Mouse (Mus musculus) fat pad, adult 2 months (tissue): ENCODE measurements around the gene Myo6.

Experiments
- DNase-seq: peaks from one replicate; pipeline ENCODE4 v3.0.0-alpha.2; 2011; ENCODE audit warnings: low read depth, low spot score; ENCODE audit errors: extremely low read depth

The Myo6 gene

DNA sequence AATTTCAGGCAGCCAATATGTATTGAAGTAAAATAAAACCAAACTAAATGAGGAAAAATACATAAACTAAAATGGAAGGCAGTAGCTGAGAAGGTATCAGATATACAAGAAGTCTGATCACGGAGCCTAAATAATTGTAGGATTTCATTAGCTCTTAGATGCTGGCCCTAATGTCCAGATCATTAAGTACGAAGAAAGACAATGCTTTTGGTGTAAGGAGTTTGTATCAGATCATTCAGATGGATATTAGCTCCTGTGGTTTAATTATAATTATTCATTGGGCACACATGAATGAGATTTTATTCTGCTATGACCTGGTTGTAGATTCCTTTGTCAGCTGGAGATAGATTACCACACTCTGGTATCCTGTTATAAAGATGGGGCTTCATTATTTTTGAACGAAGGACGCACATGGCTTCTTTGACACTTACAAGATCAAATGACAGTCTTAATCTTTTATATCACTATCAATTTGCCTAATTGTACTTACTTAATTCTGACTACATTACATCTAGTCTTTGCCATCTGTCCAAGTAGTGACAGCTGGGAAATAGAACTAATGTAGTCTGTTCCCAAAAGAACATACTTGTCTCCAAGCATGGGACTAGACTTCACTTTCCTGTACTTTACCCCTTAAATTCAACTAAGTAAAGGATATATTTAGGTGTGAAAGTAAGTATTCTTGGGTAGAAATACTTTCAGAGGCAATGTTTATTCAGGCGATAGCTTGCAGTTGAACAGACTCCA, 61.9 kb downstream of the Myo6 start:
- no peak for DNase-seq

DNA sequence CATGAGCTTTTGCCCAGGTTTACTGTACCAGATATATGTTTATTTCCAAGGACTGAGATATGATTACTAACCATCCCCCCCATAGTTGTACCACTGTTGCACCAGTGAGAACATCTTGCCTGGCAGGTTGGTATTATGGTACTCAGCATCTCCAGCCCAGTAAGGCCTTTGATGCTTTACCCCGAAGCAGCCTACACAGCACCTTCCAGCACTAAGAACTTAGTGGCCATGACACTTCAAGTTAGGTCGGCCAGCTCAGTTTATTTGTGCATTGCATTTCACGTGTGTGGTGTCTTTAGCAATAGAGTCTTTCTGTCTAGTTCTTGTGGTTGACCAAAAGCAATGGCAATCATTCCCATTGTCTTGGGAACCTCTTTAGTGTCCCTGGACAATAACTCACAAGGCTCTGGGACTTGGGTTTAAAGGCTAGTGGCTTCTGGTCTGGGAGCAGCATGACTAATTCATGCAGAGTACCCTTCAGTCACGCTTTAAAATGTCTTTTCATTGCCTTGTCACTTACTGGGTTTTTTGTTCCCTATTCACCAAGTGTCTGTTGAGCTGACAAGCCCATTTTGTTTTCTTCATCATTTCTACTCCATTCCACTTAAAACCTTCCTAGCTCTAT, 69.1 kb downstream of the Myo6 start:
- no peak for DNase-seq

DNA sequence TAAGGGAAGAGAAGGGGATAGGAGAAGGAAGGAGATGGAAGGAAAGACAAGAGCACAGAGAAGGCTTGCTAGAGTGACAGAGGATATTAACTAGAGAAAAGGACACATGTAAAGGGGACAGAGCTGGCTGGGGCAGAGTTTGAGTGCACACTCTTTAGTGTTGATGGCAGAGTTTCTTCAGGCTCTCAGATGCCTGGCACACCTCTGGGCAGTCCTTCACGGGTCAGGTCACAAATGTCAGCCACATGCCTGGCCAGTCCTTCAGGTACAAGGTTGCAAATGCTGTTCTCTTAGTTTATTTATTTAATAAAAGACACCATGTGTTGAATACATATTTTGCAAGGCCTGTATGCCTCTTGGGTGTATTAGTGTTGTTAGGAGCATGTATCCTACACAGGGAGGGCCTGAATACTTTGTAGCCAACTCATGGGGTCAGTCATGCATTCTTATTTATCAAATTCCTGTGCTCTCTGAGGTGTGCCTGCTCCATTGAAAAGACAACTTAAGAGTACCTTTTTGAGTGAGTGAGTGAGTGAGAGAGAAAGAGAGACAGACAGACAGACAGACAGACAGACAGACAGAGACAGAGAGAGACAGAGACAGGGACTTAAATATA, 72.5 kb downstream of the Myo6 start:
- DNase-seq = no peak

DNA sequence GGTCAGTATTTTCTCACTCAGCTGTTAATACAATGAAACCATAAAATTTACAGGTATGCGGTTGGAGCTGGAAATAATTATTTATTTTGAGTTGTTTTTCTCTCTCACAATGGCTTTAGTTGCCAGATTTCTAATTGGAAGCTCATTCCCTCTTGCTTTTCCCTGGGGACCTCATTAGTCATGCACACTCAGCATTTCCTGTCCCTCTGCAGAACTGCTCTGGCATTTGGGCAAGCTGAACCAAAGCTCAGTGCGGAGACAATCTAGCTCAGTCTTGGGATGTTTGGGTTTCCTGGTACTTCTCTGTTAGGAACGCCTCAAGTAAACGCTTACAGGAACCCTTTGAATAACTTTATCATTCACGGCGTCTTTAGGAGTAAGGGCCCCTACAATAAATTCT, 76.9 kb downstream of the Myo6 start:
- no peak for DNase-seq

DNA sequence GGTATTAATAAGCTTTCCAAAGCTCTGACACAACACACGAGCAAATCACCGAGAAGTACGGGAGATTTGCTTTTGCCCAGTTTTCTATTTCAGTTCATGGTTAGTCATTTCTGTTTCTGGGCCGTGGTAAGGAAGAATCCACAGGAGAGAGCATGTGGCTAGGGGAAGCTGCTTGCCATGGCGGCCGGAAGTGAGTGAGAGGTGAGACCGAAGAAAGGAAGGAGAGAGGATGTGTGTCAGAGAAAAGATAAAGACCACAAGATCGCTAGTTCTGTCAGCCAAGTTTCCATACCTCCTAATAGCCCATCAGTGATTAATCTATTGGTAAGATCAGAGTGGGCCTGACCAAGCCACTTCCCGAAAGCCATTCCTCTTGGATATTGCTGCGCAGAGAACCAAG, 87.3 kb downstream of the Myo6 start:
- no peak for DNase-seq

DNA sequence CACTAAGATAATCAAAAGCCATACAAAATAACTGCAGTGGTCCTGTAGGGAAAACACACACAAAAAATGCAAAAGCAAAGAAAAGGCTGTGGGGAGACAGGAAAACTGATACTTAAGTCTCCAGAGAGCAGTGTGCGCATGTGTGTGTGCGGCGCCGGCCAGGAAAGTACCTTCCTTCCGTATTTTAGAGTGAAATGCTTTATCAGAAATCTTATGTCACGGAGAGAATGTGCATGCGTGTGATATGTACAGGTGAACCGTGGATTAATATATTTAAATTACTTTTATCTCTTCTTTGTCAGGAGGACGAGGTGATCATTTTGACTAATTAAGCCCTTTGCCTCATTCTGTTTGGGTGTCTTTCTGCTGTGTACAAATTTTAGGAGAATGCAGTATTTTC, 88.4 kb downstream of the Myo6 start:
- no peak for DNase-seq

DNA sequence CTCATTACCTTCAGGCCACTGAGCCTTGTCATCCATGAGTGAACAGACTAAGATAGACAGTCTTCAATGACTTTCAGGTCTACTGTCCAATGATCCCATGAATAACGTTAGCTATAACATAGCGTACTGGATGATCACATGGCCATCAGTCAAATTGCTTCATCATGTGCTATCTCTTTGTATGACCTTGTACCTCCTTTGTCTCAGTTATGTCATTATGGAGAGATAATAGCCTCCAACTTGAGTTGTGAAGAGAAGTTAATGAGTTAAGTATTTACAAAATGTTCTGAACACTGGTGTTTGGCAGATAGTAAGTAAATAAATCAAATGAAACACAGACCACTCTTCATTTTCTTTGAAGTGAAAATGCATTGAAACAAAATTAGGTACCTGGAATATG, 91.7 kb downstream of the Myo6 start:
- DNase-seq = no peak

DNA sequence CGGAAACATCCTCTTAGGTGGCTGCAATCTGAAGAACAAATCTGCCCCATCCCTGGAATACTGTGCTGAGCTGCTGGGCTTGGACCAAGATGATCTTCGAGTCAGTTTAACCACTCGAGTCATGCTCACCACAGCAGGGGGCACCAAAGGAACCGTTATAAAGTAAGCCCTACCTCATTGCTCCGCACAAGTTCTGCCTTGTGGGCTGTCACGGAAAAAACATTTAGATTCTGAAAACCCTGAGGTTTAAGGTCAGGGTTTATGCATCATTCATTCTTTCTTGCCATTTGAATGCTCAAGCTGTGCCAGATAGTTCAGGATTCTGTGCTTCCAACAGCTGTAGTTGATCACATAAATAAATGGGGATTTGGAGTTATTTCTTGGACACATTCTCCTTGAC, 93.6 kb downstream of the Myo6 start:
- no peak for DNase-seq

DNA sequence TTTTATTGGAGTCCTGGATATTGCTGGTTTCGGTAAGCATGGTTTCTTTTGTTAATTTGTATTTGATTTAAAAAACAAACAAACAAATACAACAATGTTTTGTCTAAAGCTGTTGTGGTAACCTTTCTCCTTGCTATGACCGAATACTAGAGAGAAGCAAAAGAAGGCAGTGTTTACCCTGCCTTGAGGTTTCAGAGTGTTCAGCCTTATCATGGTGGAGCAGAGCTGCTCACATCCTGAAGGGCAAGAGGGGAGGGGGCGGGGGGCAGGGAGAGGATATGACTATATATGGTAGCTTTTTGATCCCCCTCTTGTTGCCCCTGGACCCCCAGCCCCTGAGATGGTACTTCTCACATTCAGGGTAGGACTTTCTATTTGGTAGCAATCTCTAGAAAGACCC, 96.1 kb downstream of the Myo6 start:
- no peak for DNase-seq

DNA sequence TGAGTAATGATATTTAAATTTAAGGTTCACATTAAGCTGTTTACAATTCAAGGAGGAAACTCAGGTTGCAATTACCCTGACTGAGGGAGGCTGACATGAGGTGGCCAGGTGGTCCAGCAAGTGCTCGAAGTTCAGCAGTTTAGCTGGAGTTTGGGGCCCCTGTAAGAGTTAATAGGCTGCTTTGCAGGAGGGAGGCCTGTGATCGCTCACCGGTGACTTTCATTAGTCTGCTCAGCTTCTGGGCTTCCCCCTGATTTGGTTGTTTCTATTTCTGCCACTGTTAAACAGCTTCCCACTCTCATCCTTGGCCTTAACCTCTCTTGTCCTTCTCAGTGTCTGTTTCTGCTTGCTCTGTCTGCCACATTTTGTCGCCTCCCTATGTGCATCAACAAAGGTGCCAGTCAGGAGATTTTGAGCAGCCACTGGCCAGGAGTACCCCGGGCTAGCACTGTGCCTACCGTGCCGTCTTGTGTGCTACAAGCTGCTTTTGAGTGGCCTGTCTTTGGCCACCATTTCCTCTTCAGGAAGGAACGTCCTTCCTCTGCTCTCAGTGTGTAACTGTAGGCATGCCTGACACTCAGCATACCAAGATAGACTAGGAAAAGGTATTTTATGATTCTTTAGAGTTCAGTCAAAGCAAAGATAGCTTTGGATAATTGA, 97.7 kb downstream of the Myo6 start:
- no peak for DNase-seq

DNA sequence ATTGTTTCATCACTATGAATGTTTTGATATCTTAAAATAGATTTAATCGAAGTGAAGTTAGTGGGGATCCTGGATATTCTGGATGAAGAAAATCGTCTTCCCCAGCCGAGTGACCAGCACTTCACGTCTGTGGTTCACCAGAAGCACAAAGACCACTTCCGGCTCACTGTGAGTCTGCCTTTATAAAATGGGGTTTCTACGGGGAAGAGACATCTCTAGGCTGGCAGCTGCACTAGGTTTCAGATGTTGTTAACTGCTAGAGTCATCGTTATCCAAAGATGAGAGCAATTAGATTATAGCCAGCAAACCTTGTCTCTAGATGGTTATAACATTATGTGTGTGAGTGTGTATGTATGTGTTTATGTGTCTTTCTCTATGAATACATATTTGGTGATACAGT, 101.3 kb downstream of the Myo6 start:
- DNase-seq = no peak

DNA sequence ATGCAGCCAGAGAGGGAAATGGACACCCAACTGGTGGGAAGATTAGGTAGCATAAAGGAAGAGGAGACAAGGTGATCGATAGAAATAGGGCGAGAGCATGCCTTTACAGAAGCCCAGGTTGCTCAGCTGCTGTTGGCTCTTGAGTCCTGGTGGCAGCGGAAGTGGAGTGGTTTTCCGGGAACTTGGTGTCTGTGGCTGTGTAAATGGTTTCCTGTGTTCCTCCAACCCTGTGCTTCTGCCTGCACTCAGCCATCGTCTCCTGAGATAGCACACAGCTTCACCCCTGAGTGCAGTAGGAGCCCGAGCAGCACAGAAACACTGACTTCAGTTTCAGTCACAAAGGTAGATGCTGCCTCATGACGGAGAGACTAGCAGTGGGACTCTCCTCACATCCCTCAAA, 101.7 kb downstream of the Myo6 start:
- no peak for DNase-seq

DNA sequence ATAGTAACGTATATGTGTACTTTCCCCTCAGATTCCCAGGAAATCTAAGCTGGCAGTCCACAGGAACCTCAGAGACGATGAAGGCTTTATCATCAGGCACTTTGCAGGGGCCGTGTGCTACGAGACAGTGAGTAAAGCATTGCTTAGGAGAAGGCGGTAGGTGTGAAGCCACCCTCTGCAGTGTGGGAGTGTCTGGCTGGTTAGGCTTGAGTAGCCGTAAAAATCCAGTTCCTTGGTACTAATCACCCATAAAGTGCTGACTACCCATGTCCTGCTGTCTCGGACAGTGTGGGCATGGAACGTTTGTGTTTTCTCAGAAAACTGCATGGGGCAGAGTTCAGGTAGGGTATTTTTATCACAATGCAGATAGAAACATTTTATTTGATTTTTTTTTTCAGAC, 104.8 kb downstream of the Myo6 start:
- no peak for DNase-seq

DNA sequence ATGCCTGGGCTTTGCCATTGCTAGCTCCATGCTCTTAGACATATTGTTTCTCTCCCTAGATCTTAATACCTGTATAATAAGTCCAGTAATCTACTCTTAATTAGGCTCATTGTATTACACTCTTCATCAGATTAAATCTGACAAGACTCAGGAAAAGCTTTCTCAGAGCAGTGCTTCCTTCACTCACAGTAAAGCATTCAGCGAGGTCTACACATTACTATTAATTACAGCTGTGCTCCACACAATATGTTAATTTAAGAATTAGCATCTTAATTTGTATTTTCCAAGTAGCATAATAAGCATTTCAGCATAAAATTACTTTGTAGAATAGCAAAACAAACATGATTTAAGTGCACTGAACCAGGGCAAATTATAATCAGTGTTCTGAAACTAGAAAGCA, 108.1 kb downstream of the Myo6 start:
- DNase-seq = no peak

DNA sequence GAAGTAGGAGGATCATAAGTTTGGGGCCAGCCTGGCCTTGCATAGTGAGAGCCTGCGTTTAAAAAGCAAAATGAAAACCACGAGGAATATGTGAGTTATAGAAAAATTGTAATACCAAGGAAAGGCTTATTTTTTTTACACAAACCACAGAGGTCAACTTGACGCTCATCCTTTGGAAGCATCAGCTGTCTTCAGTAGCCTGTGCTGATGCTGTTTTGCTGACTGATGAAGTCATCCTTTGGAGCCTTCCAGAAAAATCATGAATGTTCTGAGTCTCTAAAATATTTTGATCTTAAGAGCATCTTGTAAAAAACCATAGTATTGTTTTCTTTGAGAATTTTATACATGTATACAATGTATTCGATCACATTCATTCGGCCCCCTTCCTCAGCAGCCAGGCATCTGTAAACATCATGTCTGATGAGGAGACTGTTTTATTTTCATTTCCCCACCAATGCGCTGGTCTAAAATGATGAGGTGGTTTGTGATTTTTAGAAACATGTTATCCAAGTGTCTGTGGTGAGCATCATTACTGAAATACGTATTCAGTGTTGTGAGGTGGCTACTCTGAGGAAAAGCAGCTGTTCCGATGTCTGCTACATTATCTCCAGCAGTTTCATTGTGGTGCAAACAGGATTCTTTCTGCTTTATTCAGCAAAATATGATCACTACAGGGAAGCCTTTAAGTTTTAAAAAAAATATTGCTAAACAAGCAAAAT, 110.4 kb downstream of the Myo6 start:
- no peak for DNase-seq

DNA sequence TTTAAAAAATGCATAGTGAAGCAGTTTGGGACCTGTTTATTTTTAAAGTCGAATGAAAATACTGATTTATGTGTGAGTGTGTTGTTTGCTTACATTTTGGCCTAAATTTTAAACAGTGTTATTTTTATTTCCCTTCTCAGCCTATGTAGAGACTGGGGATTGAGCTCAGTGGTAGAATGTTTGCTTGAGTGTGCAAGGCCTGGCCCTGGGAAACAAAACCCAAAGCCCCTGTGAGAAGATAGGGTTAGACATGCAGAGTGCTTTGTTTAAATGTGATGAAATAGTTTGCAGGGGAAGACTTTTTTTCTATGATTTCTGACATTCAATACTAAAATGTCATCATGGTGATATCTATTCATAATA, 110.9 kb downstream of the Myo6 start:
- DNase-seq = no peak

DNA sequence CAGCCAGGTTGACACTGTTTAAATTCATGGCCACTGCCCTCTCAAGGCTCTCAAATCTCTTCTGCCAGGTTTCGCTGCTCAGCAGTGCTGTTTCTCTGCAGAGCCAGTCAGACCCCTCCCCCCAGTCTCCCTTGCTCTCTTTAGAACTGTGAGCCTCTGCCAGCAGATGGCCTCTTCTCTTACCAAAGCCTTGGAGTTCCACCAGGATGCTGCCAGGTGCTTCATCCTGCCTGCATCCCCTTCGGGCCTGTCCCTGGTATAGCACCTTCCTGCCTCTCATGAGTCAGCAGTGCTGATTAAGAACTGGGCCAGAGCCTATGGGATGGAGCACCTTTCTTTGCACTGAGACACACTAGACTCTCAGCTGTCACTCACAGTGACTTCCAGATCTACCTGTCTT, 112.3 kb downstream of the Myo6 start:
- DNase-seq = no peak

DNA sequence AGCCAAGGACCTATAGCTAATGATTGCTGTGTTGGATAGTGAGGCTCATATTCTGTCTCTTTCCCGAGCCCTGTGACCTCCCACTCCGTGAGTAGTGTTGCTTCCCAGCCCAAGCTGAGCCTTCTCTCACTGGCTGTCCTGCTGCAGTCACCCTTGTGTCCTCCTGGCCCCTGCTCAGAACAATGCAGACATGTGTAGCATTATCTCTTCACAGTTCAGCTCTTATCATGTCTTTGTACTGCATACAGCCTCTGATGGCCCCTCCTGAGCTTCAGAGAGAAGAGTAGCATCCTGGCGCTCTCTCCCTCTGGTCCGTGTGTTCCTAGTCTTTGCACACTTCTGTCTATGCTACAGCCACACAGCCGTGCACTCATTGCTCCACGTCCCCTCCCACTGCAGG, 112.9 kb downstream of the Myo6 start:
- DNase-seq = no peak

DNA sequence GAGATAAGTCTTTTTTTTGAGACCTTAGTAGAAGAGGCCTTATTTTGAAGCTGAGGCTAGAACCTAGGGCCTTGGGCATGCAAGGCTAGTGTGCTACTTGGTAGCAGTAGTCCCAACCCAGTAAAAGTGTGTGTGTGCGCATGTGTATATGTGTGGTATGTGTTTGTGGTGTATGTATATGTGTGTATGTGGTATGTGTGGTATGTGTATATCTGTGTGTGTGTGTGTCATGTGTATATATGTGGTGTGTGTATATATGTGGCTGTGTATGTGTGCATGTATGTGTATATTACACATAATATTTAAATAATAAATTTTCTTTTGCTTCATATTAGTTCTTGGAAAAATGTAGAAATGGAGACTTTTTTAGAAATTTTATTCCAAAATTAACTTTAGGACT, 115.9 kb downstream of the Myo6 start:
- no peak for DNase-seq

DNA sequence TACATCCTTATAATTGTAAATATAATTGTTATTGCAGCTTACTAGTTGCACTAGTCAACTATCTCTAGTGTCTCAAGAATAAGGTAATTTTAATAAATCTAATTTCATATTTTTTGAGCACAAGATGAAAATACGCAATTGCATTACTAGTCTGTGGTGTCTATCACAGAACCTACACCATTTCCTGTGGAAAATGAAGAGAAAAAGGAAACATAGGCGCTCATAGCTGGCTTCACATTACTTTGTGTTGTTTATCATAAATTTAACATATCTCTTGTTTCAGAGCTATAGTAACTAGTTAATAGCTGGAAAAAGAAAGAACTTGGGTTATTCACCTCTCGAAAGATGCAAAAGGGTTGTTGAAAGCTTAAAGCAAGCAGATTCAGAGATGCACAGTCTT, 117.6 kb downstream of the Myo6 start:
- DNase-seq = no peak

DNA sequence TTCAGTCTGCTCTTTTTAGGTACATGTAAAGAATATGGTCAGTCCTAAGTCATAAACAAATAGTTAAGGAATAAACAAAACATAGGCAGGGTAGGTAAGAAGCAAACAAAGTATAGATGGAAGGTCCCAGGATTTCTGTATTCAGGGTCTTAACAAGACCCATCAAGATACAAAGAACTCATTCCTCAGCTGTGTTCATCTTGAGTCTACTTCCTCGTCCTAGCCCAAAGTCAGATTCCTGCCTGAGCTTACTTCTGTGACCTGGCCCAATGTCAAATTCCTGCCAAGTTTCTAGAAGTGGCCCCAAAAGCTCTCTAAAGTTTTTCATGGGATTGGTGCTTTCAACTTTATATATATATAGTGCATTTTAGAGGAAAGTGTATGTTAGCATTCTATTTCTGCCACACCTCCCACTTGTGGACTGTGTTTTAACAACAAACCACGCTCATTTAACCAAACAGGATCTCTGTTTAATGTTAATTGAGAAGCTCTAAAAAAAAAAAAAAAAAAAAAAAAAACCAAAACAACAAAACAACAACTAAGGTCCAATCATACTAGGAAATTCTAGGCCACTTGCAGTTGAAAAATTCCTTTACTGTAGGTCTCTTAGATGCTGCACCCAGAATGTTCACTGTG, 119.8 kb downstream of the Myo6 start:
- no peak for DNase-seq
